Comparison of ENCODE assay signal across 16 mouse cellular contexts in the genomic region with DNA sequence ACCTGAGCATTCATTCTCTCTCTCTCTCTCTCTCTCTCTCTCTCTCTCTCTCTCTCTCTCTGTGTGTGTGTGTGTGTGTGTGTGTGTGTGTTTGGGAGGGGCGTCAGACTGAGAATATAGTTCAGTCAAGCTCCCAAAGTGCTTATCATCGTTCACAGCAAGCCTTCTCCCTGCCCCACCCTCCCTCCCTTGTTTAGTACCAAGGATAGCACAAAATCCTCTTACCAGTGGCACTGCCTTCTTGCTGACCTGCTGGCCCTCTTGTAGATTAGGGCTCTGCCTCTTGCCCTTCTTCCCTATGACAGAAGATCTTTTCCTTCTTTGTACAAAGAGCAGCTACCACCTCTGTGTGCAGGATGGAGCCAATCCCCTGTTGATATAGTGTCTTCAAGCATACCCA.
DNase-seq lines count a peak whose midpoint lies in the region; ATAC-seq and TF ChIP-seq lines count a peak whose summit lies in the region.
"Had no signal": no experiment of that assay in that cellular context is flagged by ENCODE, and none has a peak within 500 bp of the region (broad histone marks: within the 10 kb centered on the region; RNA-seq: fewer than 3 reads in every experiment).

No protein-coding gene starts in this region.

- WGBS in lung, embryonic 14.5 days: 37% methylated on average over 2 of the region's 2 CpGs
- 17% methylated on average over 2 of the region's 2 CpGs for WGBS in liver, embryonic 11.5 days

- H3K4me2 ChIP-seq in lung, embryonic 14.5 days: no peak overlapping the region
- peak overlapping the region; percentile 57 for H3K4me2 ChIP-seq in liver, embryonic 11.5 days
- H3K4me2 ChIP-seq: embryonic facial prominence, embryonic 13.5 days; forebrain, embryonic 13.5 days; intestine, embryonic 15.5 days; limb, embryonic 12.5 days had no signal

- TF ChIP-seq CTCF in lung, embryonic 14.5 days (IDR thresholded peaks at IDR 0.05; ENCODE audit: low read depth): no peak

- no peak overlapping the region for H3K9ac ChIP-seq in lung, embryonic 14.5 days
- no peak overlapping the region; the same call in 1 of the 2 replicates for H3K9ac ChIP-seq in liver, embryonic 11.5 days (ENCODE audit: low read depth, low read length)
- H3K9ac ChIP-seq: embryonic facial prominence, embryonic 13.5 days; forebrain, embryonic 13.5 days; intestine, embryonic 15.5 days; limb, embryonic 12.5 days had no signal

- no peaks in the 10 kb centered on the region for H3K9me3 ChIP-seq in lung, embryonic 14.5 days (ENCODE audit: low read depth, low read length)
- H3K9me3 ChIP-seq in liver, embryonic 11.5 days (ENCODE audit: control insufficient read depth, low read length): no peaks in the 10 kb centered on the region
- H3K9me3 ChIP-seq: embryonic facial prominence, embryonic 13.5 days; forebrain, embryonic 13.5 days; intestine, embryonic 15.5 days; limb, embryonic 12.5 days had no signal

- peak; percentile 29 for DNase-seq in heart, adult 11 months
- no peak for DNase-seq in heart, postnatal 4 days
- no peak for DNase-seq in lung, embryonic 14.5 days
- no peak for DNase-seq in lung, postnatal 10 days
- no peak for DNase-seq in liver, embryonic 11.5 days (ENCODE audit: low spot score)
- DNase-seq in yolk sac, embryonic 10.5 days (ENCODE audit: low spot score): peak; percentile 7
- no peak for DNase-seq in MN1 (ENCODE audit: low spot score)
- DNase-seq: adrenal gland, adult 2 months; cerebellum, adult 2 months; thymus, postnatal 25 days had no signal

- no peak overlapping the region for H3K4me3 ChIP-seq in lung, embryonic 14.5 days (ENCODE audit: low read depth, low read length)
- H3K4me3 ChIP-seq in liver, embryonic 11.5 days (ENCODE audit: low read depth, low read length): no peak overlapping the region
- H3K4me3 ChIP-seq: embryonic facial prominence, embryonic 13.5 days; forebrain, embryonic 13.5 days; intestine, embryonic 15.5 days; limb, embryonic 12.5 days had no signal

- 0 out of 2 replicates have a peak, but pooled peaks cover 3% of the 10 kb centered on the region for H3K36me3 ChIP-seq in lung, embryonic 14.5 days (ENCODE audit: insufficient read depth)
- no peaks in the 10 kb centered on the region for H3K36me3 ChIP-seq in liver, embryonic 11.5 days (ENCODE audit: control insufficient read depth, insufficient read depth, low read length)
- H3K36me3 ChIP-seq: embryonic facial prominence, embryonic 13.5 days; intestine, embryonic 15.5 days; limb, embryonic 12.5 days had no signal

- ATAC-seq in lung, embryonic 14.5 days (ENCODE audit: insufficient read depth): no peak
- peak; percentile 91 for ATAC-seq in liver, embryonic 11.5 days (replicated peaks; ENCODE audit: low FRiP score)
- no peak for ATAC-seq in monocyte, adult 5-6 weeks (replicated peaks; ENCODE audit: insufficient number of reproducible peaks, low FRiP score, low TSS enrichment, poor library complexity, severe bottlenecking)
- ATAC-seq: forebrain, embryonic 13.5 days; intestine, embryonic 15.5 days had no signal

- H3K27ac ChIP-seq in lung, embryonic 14.5 days (ENCODE audit: low read depth): peak overlapping the region; percentile 60; the same call in 1 of the 2 replicates
- peak overlapping the region; percentile 82 for H3K27ac ChIP-seq in liver, embryonic 11.5 days (ENCODE audit: low read depth, low read length)
- H3K27ac ChIP-seq: embryonic facial prominence, embryonic 13.5 days; forebrain, embryonic 13.5 days; intestine, embryonic 15.5 days; kidney, postnatal 0 days; limb, embryonic 12.5 days had no signal

- H3K27me3 ChIP-seq in lung, embryonic 14.5 days (ENCODE audit: insufficient read depth, low read length): no peaks in the 10 kb centered on the region
- H3K27me3 ChIP-seq in liver, embryonic 11.5 days (replicated peaks; ENCODE audit: control insufficient read depth, insufficient read depth, low read length): no peaks in the 10 kb centered on the region
- H3K27me3 ChIP-seq: embryonic facial prominence, embryonic 13.5 days; forebrain, embryonic 13.5 days; intestine, embryonic 15.5 days; limb, embryonic 12.5 days had no signal

- H3K4me1 ChIP-seq in lung, embryonic 14.5 days (ENCODE audit: insufficient read depth): peaks cover 16% of the 10 kb centered on the region
- H3K4me1 ChIP-seq in liver, embryonic 11.5 days (replicated peaks; ENCODE audit: control insufficient read depth, insufficient read depth, low read length): peaks cover 60% of the 10 kb centered on the region

Comparison
In these comparisons a context has a peak if more than half of its experiments do, and no peak if none do; other contexts are left out.
1. DNase-seq: peak in heart, adult 11 months (single experiment) and yolk sac, embryonic 10.5 days (single experiment); none in heart, postnatal 4 days (single experiment), lung, embryonic 14.5 days (single experiment), lung, postnatal 10 days (single experiment), liver, embryonic 11.5 days (single experiment) and MN1 (single experiment).